Mouse (Mus musculus) forebrain, embryonic 16.5 days (tissue): Measurements from ENCODE around the gene Tenm3. TPM values are rescaled to one million over a fixed set of nuclear protein-coding genes. Genes with fewer than 3 reads are reported as not detected.

Experiments used
- ATAC-seq: fragments of 200-750 bp; cut with Nextera tagmentation; 2 replicates; pipeline ENCODE4 v1.8.0; 2017; ENCODE audit warnings: mild to moderate bottlenecking, moderate library complexity
- H3K27ac ChIP-seq: fragments of 300-500 bp; sonication (generic); 2 replicates; pipeline ENCODE4 v1.5.1; 2014; ENCODE audit warnings: low read length, control low read depth
- H3K27me3 ChIP-seq: fragments of 300-500 bp; sonication (generic); replicated peaks from 2 replicates; pipeline ENCODE4 v1.6.1; 2014; ENCODE audit warnings: low read length; ENCODE audit not compliant: control insufficient read depth, insufficient read depth
- H3K36me3 ChIP-seq: fragments of 300-500 bp; sonication (generic); 2 replicates; pipeline ENCODE4 v1.6.1; 2014; ENCODE audit not compliant: control insufficient read depth, insufficient read depth
- H3K4me1 ChIP-seq: fragments of 300-500 bp; sonication (generic); replicated peaks from 2 replicates; pipeline ENCODE4 v1.6.1; 2014; ENCODE audit warnings: low read length; ENCODE audit not compliant: control insufficient read depth, insufficient read depth
- H3K4me2 ChIP-seq: fragments of 300-500 bp; sonication (generic); 2 replicates; pipeline ENCODE4 v1.6.1; 2014; ENCODE audit warnings: mild to moderate bottlenecking, low read length, control low read depth
- H3K4me3 ChIP-seq: fragments of 300-500 bp; sonication (generic); replicated peaks from 2 replicates; pipeline ENCODE4 v1.5.1; 2014; ENCODE audit warnings: mild to moderate bottlenecking, low read length, control low read depth
- H3K9ac ChIP-seq: fragments of 300-500 bp; sonication (generic); replicated peaks from 2 replicates; pipeline ENCODE4 v1.6.1; 2014; ENCODE audit warnings: low read depth, low read length, control low read depth
- H3K9me3 ChIP-seq: fragments of 300-500 bp; sonication (generic); 2 replicates; pipeline ENCODE4 v1.6.1; 2016; ENCODE audit warnings: low read length; ENCODE audit not compliant: control insufficient read depth
- WGBS: fragments of 180-500 bp; shearing (Covaris S2); extraction: QIAGEN DNeasy Blood & Tissue Kit; methylation state at CpG from one replicate; pipeline ENCODE4 v1.1.7; 2014; 5-methylcytosine and 5-hydroxymethylcytosine counted together
- polyA plus RNA-seq: library from polyadenylated mRNA; unstranded; fragments of >200 nt; fragmentation: Nextera tagmentation; extraction: Ambion mirVana; gene quantifications from 2 replicates; pipeline ENCODE4 v1.2.1, GENCODE M21; 2015

The Tenm3 gene
- polyA plus RNA-seq, 1 experiment from 2014 or later, result 24.8 TPM

- ATAC-seq, result peak; percentile 74
- H3K4me1 ChIP-seq, result peaks cover 13% of the 10 kb centered on the region
- no peaks in the 10 kb centered on the region for H3K36me3 ChIP-seq
- H3K9me3 ChIP-seq, result no peaks in the 10 kb centered on the region
- H3K27me3 ChIP-seq, result no peaks in the 10 kb centered on the region
- WGBS, result 20% methylated on average over 9 of the region's 9 CpGs
- H3K4me3 ChIP-seq, result no peak overlapping the region
- H3K27ac ChIP-seq, result no peak overlapping the region
- H3K4me2 ChIP-seq, result no peak overlapping the region
- H3K9ac ChIP-seq, result no peak overlapping the region
Observed at GRCm38 (mm10) chr8:48215071-48215501, 628.7 kb downstream of the Tenm3 start.

DNA sequence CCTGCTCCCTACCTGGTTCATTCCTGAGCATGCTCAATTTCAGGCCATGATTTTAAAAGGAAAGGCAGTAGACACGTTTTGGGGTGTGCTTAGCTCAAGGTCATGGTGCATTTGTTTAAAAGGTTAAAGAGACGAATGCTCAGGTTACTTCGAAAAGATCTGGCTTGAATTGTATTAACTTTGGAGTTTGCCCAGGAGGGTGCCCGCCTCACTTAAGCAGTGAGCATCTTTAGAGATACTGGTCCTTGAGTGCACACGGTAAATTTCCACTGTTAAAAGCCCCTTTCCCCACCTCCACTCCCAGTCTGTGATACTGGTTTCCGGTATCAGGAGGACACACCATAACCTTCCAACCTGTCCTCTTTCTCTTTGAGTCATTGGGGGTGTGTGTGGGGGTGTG is 629.4 kb downstream of the Tenm3 start:
- Histone ChIP-seq H3K9me3 (no peaks in the 10 kb centered on the region), H3K4me1 (peaks cover 13% of the 10 kb centered on the region), H3K4me3 (no peak overlapping the region), H3K27me3 (no peaks in the 10 kb centered on the region), H3K36me3 (no peaks in the 10 kb centered on the region), H3K9ac (no peak overlapping the region), H3K4me2 (no peak overlapping the region), H3K27ac (no peak overlapping the region)
- WGBS, result 63% methylated on average over 6 of the region's 6 CpGs
- ATAC-seq, result no peak

DNA sequence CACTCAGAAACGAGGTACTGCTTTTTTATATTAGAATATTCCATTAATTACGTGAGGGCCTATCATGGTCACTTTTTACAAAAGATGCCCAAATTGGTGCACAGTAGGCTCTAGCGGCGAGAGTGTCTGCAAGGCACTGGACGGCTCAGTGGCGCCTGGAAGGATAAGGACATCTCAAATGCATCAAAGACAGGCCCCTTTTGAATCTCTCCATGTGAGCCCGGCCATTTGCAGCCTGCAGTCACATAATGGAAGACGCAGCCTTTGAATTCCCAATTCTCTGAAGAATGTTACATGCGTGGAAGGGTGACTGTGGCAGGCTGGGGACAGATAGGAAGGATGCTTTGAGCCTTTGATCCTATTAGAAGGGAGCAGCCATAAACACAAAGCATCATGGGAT is 631.8 kb downstream of the Tenm3 start:
- no peaks in the 10 kb centered on the region for H3K9me3 ChIP-seq
- H3K36me3 ChIP-seq, result no peaks in the 10 kb centered on the region
- H3K4me3 ChIP-seq, result no peak overlapping the region
- ATAC-seq, result no peak
- no peaks in the 10 kb centered on the region for H3K27me3 ChIP-seq
- no peak overlapping the region for H3K27ac ChIP-seq
- peaks cover 17% of the 10 kb centered on the region for H3K4me1 ChIP-seq
- H3K9ac ChIP-seq, result no peak overlapping the region
- 65% methylated on average over 9 of the region's 9 CpGs for WGBS
- no peak overlapping the region for H3K4me2 ChIP-seq

GRCm38 (mm10) chr8:48207567-48207966 is 636.2 kb downstream of the Tenm3 start:
- H3K4me3 ChIP-seq, result no peak overlapping the region
- H3K27ac ChIP-seq, result no peak overlapping the region
- H3K4me2 ChIP-seq, result no peak overlapping the region
- H3K9me3 ChIP-seq, result no peaks in the 10 kb centered on the region
- WGBS, result 61% methylated on average over 6 of the region's 6 CpGs
- no peaks in the 10 kb centered on the region for H3K27me3 ChIP-seq
- ATAC-seq, result no peak
- H3K9ac ChIP-seq, result no peak overlapping the region
- H3K36me3 ChIP-seq, result no peaks in the 10 kb centered on the region
- peaks cover 4% of the 10 kb centered on the region; the same call in 1 of the 2 replicates for H3K4me1 ChIP-seq

GRCm38 (mm10) chr8:48206922-48207321 is 636.8 kb downstream of the Tenm3 start:
- Histone ChIP-seq H3K4me3 (no peak overlapping the region), H3K9ac (no peak overlapping the region), H3K4me1 (peaks cover 4% of the 10 kb centered on the region; the same call in 1 of the 2 replicates), H3K27me3 (no peaks in the 10 kb centered on the region), H3K4me2 (no peak overlapping the region), H3K9me3 (no peaks in the 10 kb centered on the region), H3K36me3 (no peaks in the 10 kb centered on the region), H3K27ac (no peak overlapping the region)
- WGBS, result 65% methylated on average over 8 of the region's 8 CpGs
- no peak for ATAC-seq

DNA sequence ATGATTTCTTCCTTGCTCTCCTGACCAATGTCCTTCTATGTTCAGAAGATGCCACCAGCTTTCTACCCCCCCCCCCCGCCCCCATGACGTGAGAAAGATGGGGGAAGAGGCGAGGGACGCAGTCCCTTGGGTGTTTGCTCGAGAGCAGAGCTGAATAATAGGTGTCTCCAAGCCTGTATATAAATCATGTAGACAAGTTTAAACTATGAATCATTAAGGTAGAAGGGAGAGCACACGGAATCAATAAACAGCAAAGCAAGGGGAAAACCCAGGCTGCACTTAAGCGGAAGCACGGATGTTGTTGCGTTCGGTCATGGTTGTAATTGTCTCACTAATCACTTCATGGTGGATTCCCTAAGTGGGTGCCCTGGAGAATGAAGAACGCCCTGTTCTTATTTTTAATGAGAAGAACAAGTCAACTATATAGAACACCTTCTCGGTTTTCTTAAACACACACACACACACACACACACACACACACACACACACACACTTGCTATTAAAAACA is 638.9 kb downstream of the Tenm3 start:
- Histone ChIP-seq H3K4me2 (no peak overlapping the region), H3K9me3 (no peaks in the 10 kb centered on the region), H3K27ac (no peak overlapping the region), H3K27me3 (no peaks in the 10 kb centered on the region), H3K36me3 (no peaks in the 10 kb centered on the region), H3K4me1 (peaks cover 4% of the 10 kb centered on the region; the same call in 1 of the 2 replicates), H3K4me3 (no peak overlapping the region), H3K9ac (no peak overlapping the region)
- 76% methylated on average over 12 of the region's 12 CpGs for WGBS
- no peak for ATAC-seq

- Histone ChIP-seq H3K36me3 (no peaks in the 10 kb centered on the region), H3K9ac (no peak overlapping the region), H3K27ac (no peak overlapping the region), H3K4me2 (no peak overlapping the region), H3K9me3 (no peaks in the 10 kb centered on the region), H3K4me1 (peaks cover 4% of the 10 kb centered on the region; the same call in 1 of the 2 replicates), H3K27me3 (no peaks in the 10 kb centered on the region), H3K4me3 (no peak overlapping the region)
- 76% methylated on average over 13 of the region's 13 CpGs for WGBS
- ATAC-seq, result peak; percentile 69
Observed at GRCm38 (mm10) chr8:48204114-48204837, 639.5 kb downstream of the Tenm3 start.

GRCm38 (mm10) chr8:48203611-48204010 is 640.1 kb downstream of the Tenm3 start:
- WGBS, result 59% methylated on average over 9 of the region's 9 CpGs
- Histone ChIP-seq H3K36me3 (no peaks in the 10 kb centered on the region), H3K27me3 (no peaks in the 10 kb centered on the region), H3K9me3 (no peaks in the 10 kb centered on the region), H3K27ac (no peak overlapping the region), H3K4me3 (no peak overlapping the region), H3K4me2 (no peak overlapping the region), H3K9ac (no peak overlapping the region), H3K4me1 (peaks cover 4% of the 10 kb centered on the region; the same call in 1 of the 2 replicates)
- no peak for ATAC-seq

DNA sequence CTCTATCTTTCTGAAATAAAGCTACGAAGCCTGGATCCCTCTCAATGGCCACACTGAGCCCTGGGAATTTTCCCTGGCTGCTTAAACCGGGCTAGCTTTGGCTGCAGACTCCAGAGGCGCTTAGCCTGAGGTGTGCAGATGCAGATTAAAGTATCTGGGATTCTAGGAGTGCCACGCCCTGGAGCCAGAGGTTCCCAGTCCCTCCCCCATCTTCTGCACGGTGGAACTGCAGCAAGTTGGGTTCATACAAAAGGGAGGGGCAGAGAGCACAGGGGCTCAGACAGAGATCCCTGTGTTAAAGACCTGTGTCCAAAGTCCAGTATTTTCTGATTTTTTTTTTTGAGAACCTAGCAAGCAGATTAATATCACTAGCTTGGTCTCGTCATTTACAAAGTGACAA is 640.6 kb downstream of the Tenm3 start:
- Histone ChIP-seq H3K27ac (no peak overlapping the region), H3K4me3 (no peak overlapping the region), H3K9me3 (no peaks in the 10 kb centered on the region), H3K27me3 (no peaks in the 10 kb centered on the region), H3K36me3 (no peaks in the 10 kb centered on the region), H3K4me1 (peaks cover 4% of the 10 kb centered on the region; the same call in 1 of the 2 replicates), H3K9ac (no peak overlapping the region), H3K4me2 (no peak overlapping the region)
- no peak for ATAC-seq
- WGBS, result 46% methylated on average over 6 of the region's 6 CpGs
